Mouse (Mus musculus): ENCODE data around the gene Gm42906.

GRCm38 (mm10) chr5:151333686-151334085 is 94.3 kb downstream of the Gm42906 start:
- no peak for TF ChIP-seq MAFK (IDR thresholded peaks at IDR 0.05; ENCODE audit: insufficient read depth, low read depth, low read length)
- no peak for TF ChIP-seq ZNF384 (IDR thresholded peaks at IDR 0.05; ENCODE audit: low read depth, low read length)
- no peak for TF ChIP-seq CHD2 (IDR thresholded peaks at IDR 0.05; ENCODE audit: low read depth, low read length)

All from ES-E14 (cell line).